Comparison of ENCODE assay signal across 9 mouse cellular contexts in genomic region chr11:98298484-98299205, GRCm38 (mm10). TPM values are rescaled to one million over a fixed set of nuclear protein-coding genes. Genes with fewer than 3 reads are reported as not detected.
DNase-seq lines count a peak whose midpoint lies in the region; ATAC-seq and TF ChIP-seq lines count a peak whose summit lies in the region.
"Had no signal": no experiment of that assay in that cellular context is flagged by ENCODE, and none has a peak within 500 bp of the region (broad histone marks: within the 10 kb centered on the region; RNA-seq: fewer than 3 reads in every experiment).

No protein-coding gene starts in this region.

- no peaks in the 10 kb centered on the region for H3K27me3 ChIP-seq in liver, adult 2 months (ENCODE audit: control insufficient read depth, insufficient read depth, low read length)
- peaks cover 95% of the 10 kb centered on the region for H3K27me3 ChIP-seq in embryonic facial prominence, embryonic 10.5 days (replicated peaks; ENCODE audit: low read depth, poor library complexity, severe bottlenecking)

- TF ChIP-seq POLR2A in liver, adult 2 months (IDR thresholded peaks at IDR 0.05; ENCODE audit: extremely low read depth, insufficient read depth, low read length): no peak

- no peaks in the 10 kb centered on the region for H3K36me3 ChIP-seq in liver, adult 2 months (ENCODE audit: control insufficient read depth, insufficient read depth, low read length)
- H3K36me3 ChIP-seq in embryonic facial prominence, embryonic 10.5 days (replicated peaks): no peaks in the 10 kb centered on the region

- H3K9ac ChIP-seq in liver, adult 2 months (ENCODE audit: low read depth, low read length): peak overlapping the region; percentile 68

- H3K4me1 ChIP-seq in liver, adult 2 months (ENCODE audit: control insufficient read depth, insufficient read depth, low read length): peaks cover 30% of the 10 kb centered on the region
- H3K4me1 ChIP-seq in embryonic facial prominence, embryonic 10.5 days: peaks cover 46% of the 10 kb centered on the region

- DNase-seq in liver, adult 2 months (ENCODE audit: extremely low read depth, low read depth, low spot score): peak; percentile 92
- DNase-seq in liver: no peak
- DNase-seq in embryonic facial prominence, embryonic 10.5 days (ENCODE audit: low spot score): no peak
- DNase-seq in heart, postnatal 4 days: peak; percentile 48
- peak; percentile 18 for DNase-seq in lung, postnatal 25 days (ENCODE audit: low spot score)
- no peak for DNase-seq in thymus, postnatal 14 days
- DNase-seq in T-cell, adult 2 months (ENCODE audit: low spot score): no peak

- H3K27ac ChIP-seq in liver, adult 2 months (replicated peaks; ENCODE audit: insufficient read depth, low read depth, low read length): peak overlapping the region; percentile 100
- H3K27ac ChIP-seq in embryonic facial prominence, embryonic 10.5 days (replicated peaks): no peak overlapping the region

- H3K79me2 ChIP-seq in liver, adult 2 months (ENCODE audit: control insufficient read depth, insufficient read depth, low read length): peaks cover 5% of the 10 kb centered on the region; the same call in 1 of the 2 replicates

- WGBS in liver, adult 2 months: 8% methylated on average over 10 of the region's 10 CpGs
- 9% methylated on average over 10 of the region's 10 CpGs for WGBS in embryonic facial prominence, embryonic 10.5 days

- peak overlapping the region; percentile 6 for H3K4me3 ChIP-seq in liver, adult 2 months (ENCODE audit: insufficient read depth, low read depth, low read length)
- peak overlapping the region; percentile 18; the same call in 1 of the 2 replicates for H3K4me3 ChIP-seq in embryonic facial prominence, embryonic 10.5 days
- H3K4me3 ChIP-seq: megakaryocyte, embryonic 14.5 days had no signal

- no peak for TF ChIP-seq CTCF in liver, adult 2 months (IDR thresholded peaks at IDR 0.05; ENCODE audit: low read depth, low read length)

- ATAC-seq in granulocyte monocyte progenitor cell, adult 5-6 weeks (replicated peaks; ENCODE audit: poor library complexity, severe bottlenecking): no peak

- no peaks in the 10 kb centered on the region for H3K9me3 ChIP-seq in embryonic facial prominence, embryonic 10.5 days
- H3K9me3 ChIP-seq: megakaryocyte, embryonic 14.5 days had no signal

RNA-seq across cellular contexts. Expression of gene Neurod2, which starts 30.8 kb away (rescaled TPM):
- total RNA-seq in liver, adult 2 months (2014; rRNA removed): not detected in 2 replicates
- polyA plus RNA-seq in liver, adult 2 months (2012; rRNA removed): not detected in 2 replicates
- 0.08 TPM in 1 of 2 replicates, not detected in the other for polyA plus RNA-seq in embryonic facial prominence, embryonic 10.5 days (2016; fragmentation: Nextera tagmentation; extraction: Ambion mirVana)
- not detected for total RNA-seq in heart, postnatal 4 days (2021)
- total RNA-seq in granulocyte monocyte progenitor cell, adult 5-6 weeks (2014; fragmentation: Nextera tagmentation): not detected in 2 replicates
- total RNA-seq in granulocyte monocyte progenitor cell, adult 5-6 weeks (2017): not detected in 2 replicates

RNA-seq across cellular contexts. Expression of gene Ppp1r1b, which starts 49.6 kb away (rescaled TPM):
- total RNA-seq in liver, adult 2 months (2014; rRNA removed): 0.55 and 0.87 TPM in 2 replicates
- 2.8 and 4.3 TPM in 2 replicates for polyA plus RNA-seq in liver, adult 2 months (2012; rRNA removed)
- 0.26 and 0.30 TPM in 2 replicates for polyA plus RNA-seq in embryonic facial prominence, embryonic 10.5 days (2016; fragmentation: Nextera tagmentation; extraction: Ambion mirVana)
- 10 to 100 TPM; 19.1 to 21.2 TPM for total RNA-seq in heart, postnatal 4 days (2021)
- not detected in 2 replicates for total RNA-seq in granulocyte monocyte progenitor cell, adult 5-6 weeks (2014; fragmentation: Nextera tagmentation)
- not detected in 2 replicates for total RNA-seq in granulocyte monocyte progenitor cell, adult 5-6 weeks (2017)

RNA-seq across cellular contexts. Expression of gene Stard3, which starts 59.5 kb away (rescaled TPM):
- 11.9 and 17.2 TPM in 2 replicates for total RNA-seq in liver, adult 2 months (2014; rRNA removed)
- polyA plus RNA-seq in liver, adult 2 months (2012; rRNA removed): 30.0 and 41.1 TPM in 2 replicates
- 40.8 and 41.7 TPM in 2 replicates for polyA plus RNA-seq in embryonic facial prominence, embryonic 10.5 days (2016; fragmentation: Nextera tagmentation; extraction: Ambion mirVana)
- 10 to 100 TPM; 21.3 to 21.8 TPM for total RNA-seq in heart, postnatal 4 days (2021)
- total RNA-seq in granulocyte monocyte progenitor cell, adult 5-6 weeks (2014; fragmentation: Nextera tagmentation): 18.4 and 24.9 TPM in 2 replicates
- total RNA-seq in granulocyte monocyte progenitor cell, adult 5-6 weeks (2017): 18.2 and 27.8 TPM in 2 replicates

Comparison
In these comparisons a context has a peak if more than half of its experiments do, and no peak if none do; other contexts are left out.
1. DNase-seq: peak in liver, adult 2 months (single experiment), heart, postnatal 4 days (single experiment) and lung, postnatal 25 days (single experiment); none in liver (single experiment), embryonic facial prominence, embryonic 10.5 days (single experiment), thymus, postnatal 14 days (single experiment) and T-cell, adult 2 months (single experiment).
2. RNA of gene Ppp1r1b, which starts 49.6 kb away (total RNA-seq): 19.1 to 21.2 TPM in heart, postnatal 4 days; 0.55 to 0.87 TPM in liver, adult 2 months and not detected in granulocyte monocyte progenitor cell, adult 5-6 weeks; every median in the first group is over 10 times any median in the second.